Mouse (Mus musculus): ENCODE data around the gene Gbgt1.

Gene Gbgt1

DNA sequence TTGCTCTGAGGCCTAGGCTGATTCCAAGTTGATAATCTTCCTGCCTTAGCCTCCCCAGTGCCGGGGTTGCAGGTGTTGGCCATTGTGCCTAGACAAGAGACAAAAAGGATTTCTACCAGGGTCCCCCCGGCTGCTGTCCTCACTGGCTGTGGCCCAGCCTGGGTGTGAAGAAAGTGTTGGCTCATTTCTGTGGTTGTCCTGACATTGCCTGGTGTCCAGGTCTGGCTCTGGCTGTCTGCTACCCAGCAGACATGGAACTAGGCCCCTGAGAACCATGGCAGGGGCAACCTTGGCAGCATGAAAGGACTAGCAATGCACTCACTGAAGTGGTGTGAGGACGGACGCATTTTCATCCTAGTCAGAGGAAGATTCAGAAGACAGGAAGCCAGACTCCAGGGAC, 33.2 kb downstream of the Gbgt1 start:
- no peak for DNase-seq (ENCODE audit: low spot score)

DNA sequence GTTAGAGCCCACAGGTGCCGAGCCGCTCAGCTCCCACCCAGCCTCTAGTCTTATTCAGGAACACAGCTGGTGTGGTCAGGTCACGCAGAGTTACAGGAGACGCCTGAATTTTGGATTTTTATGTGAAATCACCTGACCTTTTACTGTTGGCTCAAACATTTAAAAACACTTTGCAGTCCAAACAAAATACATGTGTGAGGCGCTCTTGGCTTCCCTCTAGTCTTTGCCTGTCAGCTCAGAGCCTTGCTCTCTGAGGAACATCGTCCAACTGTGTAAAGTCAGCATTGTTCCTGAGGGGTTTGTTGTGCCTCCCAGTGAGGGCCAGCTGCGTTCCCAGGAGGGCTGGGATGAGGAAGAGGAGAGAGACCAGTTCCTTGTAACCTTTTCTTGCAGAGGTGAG, 33.6 kb downstream of the Gbgt1 start:
- DNase-seq (ENCODE audit: low spot score) = no peak

DNA sequence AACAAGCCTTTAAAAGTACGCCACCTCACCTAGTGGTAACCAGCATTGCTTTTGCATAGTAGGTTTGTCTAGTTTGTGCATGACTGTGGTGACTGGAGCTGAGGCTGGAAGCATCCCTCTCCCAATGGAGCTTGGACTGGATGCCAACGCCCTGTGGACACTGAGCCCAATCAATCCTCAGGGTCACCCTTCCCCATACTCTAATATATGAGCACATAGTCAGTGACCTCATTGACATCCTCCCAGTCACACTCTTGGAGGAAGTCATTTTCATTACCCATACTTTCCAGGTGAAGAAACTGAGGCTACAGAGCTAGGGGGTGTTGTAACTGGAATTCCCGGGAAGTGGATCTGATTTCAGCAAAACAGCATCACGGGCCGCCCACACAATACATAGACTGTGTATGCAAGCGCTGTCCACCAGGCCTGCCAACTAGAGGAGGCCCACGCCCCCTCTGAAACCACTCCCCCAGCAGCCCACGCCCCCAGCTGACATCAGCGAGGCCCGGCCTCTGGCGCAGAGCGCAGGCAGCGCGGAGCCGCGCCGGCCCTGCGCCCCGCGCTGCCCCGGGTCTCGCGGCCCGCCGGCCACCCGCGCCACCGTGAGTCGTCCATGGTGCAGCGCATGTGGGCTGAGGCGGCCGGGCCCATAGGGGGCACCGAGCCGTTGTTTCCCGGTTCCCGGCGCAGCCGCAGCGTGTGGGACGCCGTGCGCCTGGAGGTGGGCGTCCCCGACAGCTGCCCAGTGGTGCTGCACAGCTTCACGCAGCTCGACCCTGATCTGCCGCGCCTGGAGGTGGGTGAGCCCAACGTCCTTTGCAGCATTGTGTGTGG, 36.5 kb downstream of the Gbgt1 start:
- DNase-seq (ENCODE audit: low spot score) = peak; percentile 92

DNA sequence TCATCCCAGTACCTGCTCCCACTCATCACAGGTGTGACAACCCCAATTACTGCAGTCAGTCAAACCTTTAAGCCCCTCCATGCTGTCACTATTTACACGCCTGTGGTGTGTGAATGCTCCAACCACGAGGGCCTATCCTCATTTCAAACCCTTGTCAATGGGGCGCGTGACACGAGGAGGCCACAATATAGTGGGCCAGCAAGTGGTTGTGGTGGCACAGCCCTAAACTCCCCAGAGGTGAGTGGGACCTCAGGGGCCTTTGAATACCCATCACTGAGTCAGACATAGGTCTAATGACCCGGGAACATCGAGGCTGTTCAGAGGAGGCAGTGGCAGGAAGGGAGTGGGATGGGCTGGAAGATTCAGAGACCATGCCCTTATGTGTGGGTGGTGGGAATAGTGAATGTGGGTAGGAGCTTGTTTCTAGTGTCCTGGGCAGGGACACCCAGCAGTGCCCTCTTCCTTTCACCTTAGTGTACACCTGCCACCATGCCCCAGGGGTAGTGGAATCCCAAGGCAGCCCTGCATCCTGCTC, 37.3 kb downstream of the Gbgt1 start:
- no peak for DNase-seq (ENCODE audit: low spot score)

DNA sequence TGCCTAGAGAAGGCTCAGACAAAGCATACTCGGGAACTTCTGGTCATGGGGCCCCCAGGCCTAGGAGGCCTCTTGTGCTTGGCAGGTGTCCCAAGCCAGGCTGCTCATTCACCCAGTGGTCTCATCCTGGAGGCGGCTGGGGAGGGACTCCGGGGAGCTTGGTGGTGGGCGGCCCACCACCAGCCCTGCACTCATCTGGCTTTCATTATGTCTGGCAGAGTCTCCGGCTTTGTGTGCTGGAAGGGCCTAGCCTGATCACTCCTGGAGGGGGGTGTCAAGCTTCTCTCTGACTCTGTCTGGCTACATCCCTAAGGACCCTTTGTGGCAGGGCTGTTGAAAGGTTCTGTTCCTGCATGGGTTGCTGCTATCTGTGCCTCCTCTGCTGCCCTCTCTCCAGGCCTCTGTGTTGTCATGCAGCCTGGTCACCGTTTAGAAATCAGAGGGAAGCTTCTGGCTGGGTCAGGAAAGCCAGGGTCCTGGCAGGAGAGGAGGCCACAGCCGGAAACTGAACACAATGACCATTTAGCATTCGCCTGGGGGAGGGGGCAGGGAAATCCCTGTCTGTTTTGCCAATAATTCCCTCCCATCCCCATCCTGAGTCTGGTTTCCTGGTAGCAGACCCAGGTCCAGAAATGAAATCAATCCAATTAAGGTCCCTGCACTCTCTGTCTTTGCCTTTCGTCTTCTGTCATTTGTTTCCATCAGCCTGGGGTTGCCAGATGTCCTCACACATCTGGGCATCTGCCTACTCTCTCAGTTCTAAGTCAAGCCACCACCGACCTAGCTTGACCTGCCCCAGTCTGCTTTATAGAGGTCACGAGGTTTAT, 38.0 kb downstream of the Gbgt1 start:
- peak; percentile 64 for DNase-seq (ENCODE audit: low spot score)

DNA sequence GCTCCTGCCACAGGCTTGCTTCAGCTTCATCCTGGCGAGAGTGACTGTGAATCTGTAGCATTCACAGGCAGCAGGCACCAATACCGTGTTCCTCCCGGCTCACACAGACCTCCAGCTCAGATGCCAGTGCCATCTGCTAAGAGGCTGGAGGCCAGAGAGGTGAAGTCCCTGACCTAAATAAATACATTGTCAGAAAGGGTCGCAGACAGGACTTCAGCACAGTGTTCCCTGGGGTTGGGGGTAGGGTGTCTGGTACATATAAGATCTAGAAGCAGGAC, 38.5 kb downstream of the Gbgt1 start:
- DNase-seq (ENCODE audit: low spot score) = no peak

DNA sequence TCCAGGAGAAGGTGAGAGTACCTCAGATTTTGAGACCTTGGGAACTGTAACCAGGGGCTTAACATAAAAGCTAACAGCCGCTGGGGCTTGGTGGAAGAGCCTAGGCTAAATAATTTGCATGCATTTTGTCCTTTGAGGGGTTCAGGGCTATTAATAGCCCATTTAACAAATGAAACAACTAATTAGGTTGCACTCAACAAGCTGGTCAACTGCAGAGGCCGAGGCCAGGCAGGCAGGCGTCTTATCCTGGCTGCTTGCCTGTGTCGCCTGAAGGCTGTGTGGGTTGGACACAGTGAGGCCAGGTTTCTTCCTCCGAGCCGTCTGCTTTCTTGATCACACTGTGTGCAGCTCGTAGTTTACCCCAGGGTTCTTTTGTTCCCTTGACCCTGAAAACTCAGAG, 39.0 kb downstream of the Gbgt1 start:
- DNase-seq (ENCODE audit: low spot score) = no peak

DNA sequence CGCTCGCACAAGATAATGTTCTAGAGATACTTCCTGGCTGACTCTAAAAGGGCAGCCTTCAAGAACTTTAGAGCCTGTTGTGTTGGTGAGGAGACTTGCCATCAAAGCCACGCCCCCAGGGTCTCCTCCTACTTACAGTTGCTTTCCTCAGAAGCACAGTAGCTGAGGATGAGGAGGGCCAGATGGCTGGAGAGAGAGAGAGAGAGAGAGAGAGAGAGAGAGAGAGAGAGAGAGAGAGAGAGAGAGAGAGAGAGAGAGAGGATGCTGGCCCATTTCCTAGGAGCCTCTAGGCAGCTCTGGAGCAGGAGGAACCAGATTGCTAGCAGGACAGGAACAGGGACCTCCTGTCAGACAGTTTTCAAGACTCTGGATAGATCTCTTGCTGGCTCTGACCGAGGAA, 39.5 kb downstream of the Gbgt1 start:
- DNase-seq (ENCODE audit: low spot score) = no peak

DNA sequence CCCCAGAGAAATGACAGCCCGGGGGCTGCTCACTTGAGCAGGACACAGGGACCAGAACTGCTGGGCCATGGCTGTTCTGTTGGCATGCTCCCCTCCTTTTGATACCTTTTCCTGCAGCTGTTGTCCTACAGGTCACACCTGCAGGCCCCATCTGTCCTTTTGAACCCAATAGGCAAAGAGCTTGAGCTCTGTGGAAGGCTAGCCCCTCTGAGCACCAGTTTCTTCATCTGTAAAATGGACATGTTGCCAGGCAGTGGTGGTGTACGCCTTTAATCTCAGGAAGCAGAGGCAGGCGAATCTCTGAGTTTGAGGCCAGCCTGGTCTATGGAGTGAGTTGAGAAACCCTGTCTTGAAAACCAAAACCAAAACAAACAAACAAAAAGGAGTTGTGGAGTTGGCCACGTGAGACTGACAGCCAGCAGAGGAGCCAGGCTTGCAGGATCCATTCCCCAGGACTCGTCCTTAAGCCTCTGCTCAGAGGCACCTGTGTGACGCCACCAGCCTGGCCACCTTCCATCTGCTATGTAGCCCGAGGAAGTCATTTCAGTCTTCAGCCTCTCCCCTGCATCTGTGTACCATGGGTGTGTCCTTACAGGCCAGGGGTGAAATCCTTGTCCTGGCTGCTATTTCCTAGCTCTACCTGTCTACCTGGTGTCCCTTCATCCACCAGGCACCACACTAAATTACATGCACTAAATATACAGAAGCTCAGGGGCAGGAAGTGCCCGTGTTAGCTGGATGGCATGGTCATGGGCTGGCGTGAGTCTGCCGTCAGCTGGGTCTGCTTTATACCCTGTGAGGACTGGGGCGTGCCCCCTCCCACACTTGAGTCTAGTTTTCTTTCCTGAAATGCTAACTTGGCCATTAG, 40.3 kb downstream of the Gbgt1 start:
- no peak for DNase-seq (ENCODE audit: low spot score)

DNA sequence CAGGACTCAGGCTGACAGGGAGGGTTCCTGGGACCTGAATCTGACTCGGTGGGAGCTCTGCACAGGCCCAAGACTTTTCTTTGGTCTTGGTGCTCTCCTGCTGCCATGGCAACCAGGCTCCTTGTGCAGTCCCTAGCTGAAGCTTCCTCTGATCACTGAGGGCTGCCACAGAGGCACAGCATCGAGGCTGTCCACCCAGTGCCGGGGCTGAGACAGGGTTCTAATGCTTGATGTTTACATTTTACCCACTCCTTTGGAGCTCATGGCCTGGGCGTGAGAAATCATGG, 40.9 kb downstream of the Gbgt1 start:
- DNase-seq (ENCODE audit: low spot score) = no peak

DNA sequence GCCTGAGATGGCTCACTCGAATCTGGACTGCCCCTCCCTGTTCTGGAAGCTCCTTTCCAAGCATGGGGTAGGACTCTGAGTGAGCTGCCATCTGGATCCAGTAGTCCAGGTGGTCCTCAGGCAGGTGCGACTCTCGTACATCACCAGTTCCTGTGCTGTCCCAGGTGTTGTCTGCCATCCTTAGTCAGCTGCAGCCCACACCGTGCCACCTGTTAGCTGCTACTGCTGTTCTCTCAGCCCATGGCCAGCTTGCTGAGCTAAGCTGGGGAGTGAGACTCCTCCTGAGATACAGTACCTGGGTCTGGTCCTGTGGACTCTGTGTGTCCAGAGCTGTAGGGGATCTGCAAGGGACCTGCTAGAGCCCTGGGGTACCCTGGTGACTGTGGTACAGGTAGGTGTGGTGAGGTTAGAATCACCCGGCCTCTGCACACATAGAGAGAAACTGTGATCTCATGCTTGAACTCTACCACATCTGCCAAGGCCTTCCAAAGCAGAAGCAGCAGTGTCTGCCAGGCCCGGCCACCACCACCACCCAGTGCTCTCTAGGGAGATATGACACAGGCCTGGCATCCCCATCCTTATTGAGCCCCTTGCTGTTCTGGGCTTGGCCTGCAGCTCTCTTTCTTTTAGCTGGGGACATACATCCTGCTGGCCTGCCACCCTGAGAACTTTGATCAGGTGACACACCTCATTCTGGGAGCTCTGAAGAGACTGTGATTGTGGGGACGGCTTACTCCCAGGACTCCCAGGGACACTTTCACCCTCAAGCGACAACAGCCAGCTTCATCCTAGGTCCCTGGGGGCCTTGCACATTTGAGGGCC, 41.5 kb downstream of the Gbgt1 start:
- DNase-seq (ENCODE audit: low spot score) = no peak

DNA sequence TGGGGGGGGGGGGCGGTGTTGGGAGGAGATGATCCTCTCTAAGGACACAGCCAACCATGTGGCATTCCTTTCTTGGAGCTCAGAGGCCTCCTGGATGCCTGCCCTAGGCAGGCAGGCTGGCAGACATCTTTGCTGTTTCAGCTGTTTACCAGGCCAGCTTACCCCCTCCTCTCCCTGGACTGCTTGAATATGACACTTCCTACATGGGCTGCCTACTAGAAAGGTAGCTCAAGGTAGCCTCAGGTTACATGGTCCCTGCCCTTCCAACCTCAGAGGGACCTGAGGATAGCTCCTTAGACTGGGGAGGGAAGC, 42.1 kb downstream of the Gbgt1 start:
- DNase-seq (ENCODE audit: low spot score) = no peak

DNA sequence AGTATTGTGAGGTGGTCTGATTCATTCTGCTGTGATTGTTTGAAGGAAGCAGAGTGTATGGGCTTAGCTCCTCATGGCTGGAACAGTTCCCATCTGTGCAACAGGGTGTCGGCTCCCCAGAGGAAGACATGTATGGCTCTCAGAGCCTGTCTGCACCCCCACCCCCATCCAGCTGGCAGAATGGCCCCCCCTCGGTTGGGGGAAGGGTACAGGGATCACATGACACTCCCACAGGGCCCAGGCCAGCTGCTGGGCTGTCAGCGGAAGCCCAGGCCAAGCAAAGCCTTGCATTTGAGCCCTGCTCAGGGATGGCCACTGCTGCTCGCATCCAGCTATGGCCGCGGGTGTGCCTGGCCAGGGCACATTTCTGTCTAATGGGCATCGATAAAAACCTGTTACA, 42.5 kb downstream of the Gbgt1 start:
- peak; percentile 67 for DNase-seq (ENCODE audit: low spot score)

DNA sequence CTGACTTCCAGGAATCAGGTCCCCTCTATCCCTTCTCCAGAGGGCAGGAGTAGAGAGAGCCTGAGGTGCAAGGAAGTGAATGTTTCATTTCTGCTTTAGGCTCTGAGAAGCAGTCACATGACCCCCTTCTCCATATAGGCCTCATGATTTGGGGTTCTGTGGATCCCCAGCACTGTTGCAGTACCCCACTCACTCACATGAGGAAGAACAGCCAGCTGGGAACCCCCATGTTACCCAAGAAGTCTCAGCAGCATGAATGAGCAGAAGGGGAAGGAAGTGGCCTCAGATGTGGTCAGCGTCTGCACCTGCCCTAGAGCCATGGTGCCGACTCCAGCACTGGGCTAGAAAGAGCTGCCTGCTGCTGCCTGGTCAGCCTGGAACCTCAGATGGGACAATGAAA, 43.3 kb downstream of the Gbgt1 start:
- DNase-seq (ENCODE audit: low spot score) = peak; percentile 69

DNA sequence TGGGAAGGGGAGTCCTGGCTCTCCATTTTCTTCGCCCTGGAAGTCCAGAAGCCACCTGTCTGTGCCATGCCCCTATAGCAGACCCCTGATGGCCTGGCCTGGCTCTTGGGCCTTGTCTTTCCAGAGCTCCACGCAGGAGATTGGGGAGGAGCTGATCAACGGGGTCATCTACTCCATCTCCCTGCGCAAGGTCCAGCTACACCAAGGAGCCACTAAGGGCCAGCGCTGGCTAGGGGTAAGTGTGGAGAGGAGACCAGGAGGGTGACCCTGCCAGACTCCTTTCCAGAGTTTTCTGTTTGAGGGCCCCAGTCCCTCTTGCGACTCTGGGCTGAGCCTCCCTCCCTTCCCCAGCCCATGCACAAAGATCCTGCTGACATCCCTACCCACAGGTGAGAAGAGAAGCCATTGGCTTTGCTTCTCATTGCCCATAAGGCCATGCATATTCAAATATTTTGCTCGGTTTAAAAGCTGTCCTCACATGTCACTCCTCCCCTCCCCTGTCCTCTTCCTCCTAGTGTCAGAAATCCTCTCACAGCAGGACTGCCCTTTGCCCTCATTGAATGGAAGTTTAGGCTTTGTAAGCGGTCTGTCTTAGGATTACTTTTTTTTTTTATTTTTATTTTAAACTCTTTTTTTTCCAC, 44.0 kb downstream of the Gbgt1 start:
- DNase-seq (ENCODE audit: low spot score) = no peak

DNA sequence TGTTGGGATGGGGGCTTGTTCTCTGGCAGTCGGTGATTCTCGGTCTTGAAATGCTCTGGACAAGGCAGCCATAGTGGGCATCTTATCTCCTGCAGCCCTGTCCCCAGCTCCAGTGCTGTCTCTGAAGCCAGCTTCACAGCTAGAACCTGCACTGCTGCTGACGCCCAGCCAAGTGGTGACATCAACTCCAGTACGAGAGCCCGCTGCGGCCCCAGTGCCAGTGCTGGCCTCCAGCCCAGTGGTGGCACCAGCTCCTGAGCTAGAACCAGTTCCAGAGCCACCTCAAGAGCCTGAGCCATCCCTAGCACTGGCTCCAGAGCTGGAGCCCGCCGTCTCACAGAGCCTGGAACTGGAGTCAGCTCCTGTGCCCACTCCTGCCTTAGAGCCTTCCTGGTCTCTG, 47.2 kb downstream of the Gbgt1 start:
- DNase-seq (ENCODE audit: low spot score) = no peak

DNA sequence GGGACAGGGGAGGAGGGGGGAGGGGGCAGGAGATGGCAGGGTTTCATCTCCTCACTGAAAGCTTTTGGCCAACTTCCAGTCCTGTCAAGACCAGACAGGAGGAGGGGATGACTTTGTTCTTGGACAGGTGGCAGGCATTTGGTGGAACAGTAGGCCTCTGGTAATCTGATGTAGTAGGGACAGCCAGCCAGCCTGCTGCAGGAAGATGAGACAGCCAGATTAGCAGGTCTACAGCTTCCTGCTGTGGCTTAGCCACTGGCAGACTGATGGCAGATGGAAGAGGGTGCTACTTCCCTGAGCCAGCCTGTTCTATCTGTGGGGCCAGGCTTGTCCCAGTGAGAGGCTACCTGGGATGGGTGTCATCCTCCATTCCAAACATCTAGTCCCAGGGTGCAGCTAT, 49.3 kb downstream of the Gbgt1 start:
- DNase-seq (ENCODE audit: low spot score) = no peak

DNA sequence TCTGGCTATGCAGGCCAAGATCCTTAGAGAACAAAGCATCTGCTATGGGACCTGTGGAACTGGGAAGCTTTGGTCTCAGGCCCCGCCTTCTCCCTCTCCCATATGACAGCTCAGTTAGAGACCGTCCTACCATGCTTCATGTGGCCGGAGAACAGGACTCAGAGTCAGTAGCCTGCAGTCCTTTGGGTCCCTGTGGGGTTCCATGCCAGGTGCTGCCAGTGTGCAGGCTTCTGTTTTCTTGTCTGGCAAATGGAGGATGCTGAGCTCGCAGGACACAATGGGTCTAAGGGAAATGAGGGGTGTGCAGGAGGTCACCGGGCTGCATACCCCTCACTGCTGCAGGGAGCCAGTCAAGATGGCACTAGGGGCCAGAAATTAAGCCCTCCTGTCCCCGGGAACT, 49.9 kb downstream of the Gbgt1 start:
- no peak for DNase-seq (ENCODE audit: low spot score)

DNA sequence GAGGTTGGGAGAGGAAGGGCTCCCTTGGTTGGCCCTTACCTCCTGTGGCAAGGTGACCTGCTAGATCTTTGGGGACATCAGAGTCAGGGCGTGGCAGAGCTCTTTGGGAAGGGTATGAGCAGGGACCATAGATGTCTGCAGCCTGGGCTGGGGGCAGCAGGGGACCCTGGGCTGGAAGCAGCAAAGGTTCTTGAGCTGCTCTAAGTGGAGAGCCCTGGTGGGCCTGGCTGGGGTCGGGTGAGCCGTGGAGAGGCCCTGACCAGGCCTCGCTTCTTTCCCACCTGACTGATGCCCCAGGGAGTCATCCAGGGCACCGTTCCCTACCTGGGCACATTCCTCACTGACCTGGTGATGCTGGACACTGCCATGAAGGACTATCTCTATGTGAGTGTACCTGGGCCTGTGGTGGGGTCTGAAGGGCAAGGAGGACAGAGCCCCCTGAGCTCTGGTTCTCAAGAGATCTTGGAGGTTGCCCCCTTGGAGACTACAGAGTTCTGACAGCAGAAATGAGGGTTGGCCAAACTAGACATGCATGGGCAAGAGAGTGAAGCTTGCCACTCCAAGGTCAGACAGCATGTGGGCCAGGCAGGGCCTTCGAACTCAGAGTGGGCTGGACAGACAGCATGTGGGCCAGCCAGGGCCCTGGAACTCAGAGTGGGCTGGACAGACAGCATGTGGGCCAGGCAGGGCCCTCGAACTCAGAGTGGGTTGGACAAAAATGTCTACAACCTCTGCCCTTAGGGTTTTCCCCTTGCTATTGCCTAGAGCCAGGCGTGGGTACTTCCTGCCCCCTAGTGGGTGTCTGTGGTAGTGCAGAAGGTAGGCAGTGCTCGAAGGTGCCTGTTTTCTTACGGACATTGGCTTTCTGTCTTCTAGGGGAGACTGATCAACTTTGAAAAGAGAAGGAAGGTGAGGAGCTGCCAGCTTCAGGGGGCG, 50.8 kb downstream of the Gbgt1 start:
- DNase-seq (ENCODE audit: low spot score) = peak; percentile 87

DNA sequence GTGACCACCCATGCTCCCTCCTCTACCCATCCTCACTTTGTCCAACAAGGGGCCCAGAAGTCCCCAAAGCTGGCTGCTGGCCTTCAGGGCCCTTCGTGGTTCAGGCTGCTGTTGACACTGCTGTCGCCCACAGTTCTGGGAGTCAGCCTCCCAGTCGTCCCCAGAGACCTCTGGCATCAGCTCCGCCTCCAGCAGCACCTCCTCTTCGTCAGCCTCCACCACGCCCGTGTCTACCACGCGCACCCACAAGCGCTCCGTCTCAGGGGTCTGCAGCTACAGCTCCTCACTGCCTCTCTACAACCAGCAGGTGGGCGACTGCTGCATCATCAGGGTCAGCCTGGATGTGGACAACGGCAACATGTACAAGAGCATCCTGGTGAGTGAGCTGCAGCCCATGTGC, 52.5 kb downstream of the Gbgt1 start:
- DNase-seq (ENCODE audit: low spot score) = no peak

Data from lung, postnatal 25 days (tissue).